Mouse (Mus musculus) ES-E14 (cell line): ENCODE measurements at regions not wholly inside any gene's neighbourhood (a gene's known extent, or its start where the extent isn't known, plus 50 kb on each side); places are given as distances from the start of the nearest gene placed in this dataset.

Source experiments
- CHD2 ChIP-seq: IDR thresholded peaks from 2 replicates; pipeline ENCODE4 v1.6.1; 2014; ENCODE audit warnings: mild to moderate bottlenecking, low read depth, low read length, inconsistent platforms
- MAFK ChIP-seq: IDR thresholded peaks from 2 replicates; pipeline ENCODE4 v1.6.1; 2014; ENCODE audit warnings: mild to moderate bottlenecking, low read depth, low read length, inconsistent platforms; ENCODE audit not compliant: insufficient read depth
- ZNF384 ChIP-seq: IDR thresholded peaks from 2 replicates; pipeline ENCODE4 v1.6.1; 2012; ENCODE audit warnings: low read depth, low read length, inconsistent platforms

- TF ChIP-seq ZNF384 = no peak
- TF ChIP-seq CHD2 = no peak
- no peak for TF ChIP-seq MAFK
These were observed 118.9 kb downstream of the 1700020N01Rik start for GRCm38 (mm10) chr10:21711866-21712265.
